Mouse (Mus musculus): Measurements from ENCODE around the gene Flt3l.

DNA sequence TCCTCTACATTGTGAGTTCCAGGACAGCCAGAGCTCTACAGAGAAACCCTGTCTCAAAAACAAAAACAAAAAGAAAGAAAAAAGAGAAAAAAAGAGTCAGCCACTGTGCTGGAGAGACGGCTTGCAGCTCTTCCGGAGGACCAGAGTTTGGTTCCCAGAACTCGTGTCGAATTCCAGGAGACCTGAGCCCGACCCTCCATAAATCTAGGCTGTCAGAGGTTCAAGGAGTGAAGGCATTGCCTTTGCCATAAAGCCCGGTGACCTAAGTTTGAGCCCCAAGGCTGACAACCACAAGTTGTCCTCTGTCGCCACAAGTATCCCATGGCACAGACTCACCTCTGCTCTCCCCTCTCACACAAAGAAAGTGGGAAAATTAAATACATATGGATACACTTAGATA lies 42.1 kb downstream of the Flt3l start:
- no peak for TF ChIP-seq CTCF (IDR thresholded peaks at IDR 0.05; ENCODE audit: low read depth, low read length)
- TF ChIP-seq POLR2A (IDR thresholded peaks at IDR 0.05; ENCODE audit: extremely low read depth, insufficient read depth, low read length): no peak

All from liver, adult 2 months (tissue).